In genomic region chr1:172293449-172293848, GRCm38 (mm10) we compare ENCODE assay signal across 30 mouse cellular contexts. TPM values are rescaled to one million over a fixed set of nuclear protein-coding genes. Genes with fewer than 3 reads are reported as not detected.
"Had no signal": no experiment of that assay in that cellular context is flagged by ENCODE, and none has a peak within 500 bp of the region (broad histone marks: within the 10 kb centered on the region; RNA-seq: fewer than 3 reads in every experiment).

No protein-coding gene starts in this region.

- H3K27ac ChIP-seq: limb, embryonic 13.5 days; liver, embryonic 13.5 days; neural tube, embryonic 12.5 days; neural tube, embryonic 15.5 days; stomach, postnatal 0 days had no signal

- H3K9ac ChIP-seq: limb, embryonic 13.5 days; liver, embryonic 13.5 days; neural tube, embryonic 12.5 days; neural tube, embryonic 15.5 days had no signal

- DNase-seq: kidney, adult 2 months; kidney, postnatal 10 days; kidney, postnatal 36 days; left cerebral cortex, postnatal 4 days; liver, embryonic 13.5 days; lung, adult 2 months; lung, postnatal 14 days; lung, postnatal 4 days; midbrain, embryonic 14.5 days; retina, postnatal 1 day; right cerebral cortex, postnatal 4 days; thymus, adult 2 months; thymus, postnatal 14 days; thymus, postnatal 4 days had no signal

- ATAC-seq: intestine, embryonic 16.5 days had no signal

- H3K27me3 ChIP-seq: limb, embryonic 13.5 days; neural tube, embryonic 12.5 days; neural tube, embryonic 15.5 days had no signal

- H3K4me2 ChIP-seq: limb, embryonic 13.5 days; liver, embryonic 13.5 days; midbrain, embryonic 11.5 days; neural tube, embryonic 12.5 days; neural tube, embryonic 15.5 days had no signal

- H3K4me3 ChIP-seq: limb, embryonic 13.5 days; liver, embryonic 13.5 days; neural tube, embryonic 12.5 days; neural tube, embryonic 15.5 days had no signal

- H3K9me3 ChIP-seq: limb, embryonic 13.5 days; liver, embryonic 13.5 days; neural tube, embryonic 12.5 days; neural tube, embryonic 15.5 days had no signal

- H3K36me3 ChIP-seq: liver, embryonic 13.5 days; neural tube, embryonic 12.5 days; neural tube, embryonic 15.5 days had no signal

- H3K4me1 ChIP-seq: liver, embryonic 13.5 days had no signal

RNA-seq across cellular contexts. Expression of gene Atp1a2, which starts 4.4 kb away (rescaled TPM):
- total RNA-seq: megakaryocyte progenitor cell, adult 5-6 weeks; megakaryocyte-erythroid progenitor cell, adult 5-6 weeks had no signal

RNA-seq across cellular contexts. Expression of gene Atp1a4, which starts 35.2 kb away (rescaled TPM):
- total RNA-seq: layer of hippocampus, postnatal 25 days; left cerebral cortex, adult 18-20 months; left cerebral cortex, postnatal 14 days; megakaryocyte progenitor cell, adult 5-6 weeks; megakaryocyte-erythroid progenitor cell, adult 5-6 weeks had no signal
- polyA plus RNA-seq: intestine, embryonic 16.5 days; kidney, embryonic 14.5 days; limb, embryonic 13.5 days; liver, embryonic 13.5 days; liver, embryonic 16.5 days; lung, embryonic 16.5 days; midbrain, embryonic 11.5 days; midbrain, embryonic 14.5 days; midbrain, postnatal 0 days; neural tube, embryonic 12.5 days; neural tube, embryonic 15.5 days; stomach, embryonic 14.5 days; stomach, postnatal 0 days had no signal

RNA-seq across cellular contexts. Expression of gene Kcnj9, which starts 35.7 kb away (rescaled TPM):
- total RNA-seq: megakaryocyte progenitor cell, adult 5-6 weeks; megakaryocyte-erythroid progenitor cell, adult 5-6 weeks had no signal
- polyA plus RNA-seq: intestine, embryonic 16.5 days; kidney, embryonic 14.5 days; liver, embryonic 13.5 days; lung, adult 2 months; lung, embryonic 16.5 days; stomach, embryonic 14.5 days had no signal
